Mouse (Mus musculus) bone marrow, adult 2 months (tissue): ENCODE data around the gene Bricd5. TPM values are rescaled to one million over a fixed set of nuclear protein-coding genes. Genes with fewer than 3 reads are reported as not detected.

Source experiments
- H3K27ac ChIP-seq: fragments of 200-500 bp; 2 replicates; pipeline ENCODE4 v1.5.1; 2012; ENCODE audit warnings: low read depth, mild to moderate bottlenecking, control low read depth, inconsistent platforms, low read length; ENCODE audit not compliant: control insufficient read depth, poor library complexity, insufficient read depth
- H3K4me1 ChIP-seq: fragments of 200-500 bp; 2 replicates; pipeline ENCODE4 v1.6.1; 2011; ENCODE audit warnings: low read length; ENCODE audit not compliant: control insufficient read depth, insufficient read depth
- H3K4me3 ChIP-seq: fragments of 200-500 bp; replicated peaks from 2 replicates; pipeline ENCODE3; 2011; ENCODE audit warnings: mild to moderate bottlenecking, low read depth, low read length, control low read depth; ENCODE audit not compliant: control insufficient read depth
- CTCF ChIP-seq: fragments of 200-500 bp; IDR thresholded peaks from 2 replicates; pipeline ENCODE4 v1.5.1; 2011; ENCODE audit warnings: low read length, control low read depth; ENCODE audit not compliant: control insufficient read depth, insufficient read depth
- POLR2A ChIP-seq: fragments of 200-500 bp; IDR thresholded peaks from 2 replicates; pipeline ENCODE4 v1.6.1; 2011; ENCODE audit warnings: low read depth, mild to moderate bottlenecking, control low read depth, low read length, borderline replicate concordance; ENCODE audit not compliant: control insufficient read depth
- WGBS: fragments of 180-500 bp; shearing (Covaris S2); methylation state at CpG from one replicate; pipeline ENCODE4 v1.1.7; 2018; 5-methylcytosine and 5-hydroxymethylcytosine counted together
- polyA plus RNA-seq: library from polyadenylated mRNA; stranded (reverse); fragments of >200 nt; gene quantifications from 2 replicates; pipeline ENCODE4 v1.2.4, GENCODE M21; 2011; ENCODE audit warnings: low replicate concordance; ENCODE audit not compliant: missing spikeins, insufficient read depth, insufficient read length

Gene Bricd5
- polyA plus RNA-seq, 1 experiment = not detected

DNA sequence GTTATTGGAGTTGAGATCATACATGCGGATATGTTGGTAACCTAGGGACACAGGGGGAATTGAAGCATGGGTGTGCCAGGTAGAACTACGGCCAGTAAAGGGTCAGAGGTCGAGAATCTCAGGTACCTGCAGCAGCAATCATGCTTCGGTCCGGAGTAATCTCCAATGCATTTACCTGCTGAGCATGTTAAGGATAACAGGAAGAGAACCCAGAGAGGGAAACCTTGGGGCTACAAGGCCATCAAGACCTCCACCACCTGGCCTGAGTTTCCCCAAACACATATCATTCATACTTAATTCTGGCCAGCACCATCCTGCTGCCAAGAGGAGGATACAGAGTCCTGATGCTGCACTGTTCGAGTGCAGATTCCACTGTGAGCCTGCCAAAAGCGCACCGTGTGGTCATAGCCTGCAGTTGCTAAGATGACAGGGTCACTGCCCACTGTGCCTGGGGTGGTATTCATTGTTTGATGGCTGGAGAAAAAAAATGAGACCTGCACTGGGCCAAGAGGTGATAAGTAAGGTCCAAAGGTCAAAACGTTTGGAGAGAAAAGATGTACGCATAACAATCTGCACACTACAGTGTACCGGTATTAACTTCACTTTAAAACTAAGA is 4.4 kb downstream of the Bricd5 start:
- TF ChIP-seq CTCF (no peak), POLR2A (no peak)
- peaks cover 5% of the 10 kb centered on the region; the same call in 1 of the 2 replicates for H3K4me1 ChIP-seq
- H3K4me3 ChIP-seq = peak overlapping the region; percentile 66
- peak overlapping the region; percentile 85 for H3K27ac ChIP-seq
- 43% methylated on average over 11 of the region's 11 CpGs for WGBS

DNA sequence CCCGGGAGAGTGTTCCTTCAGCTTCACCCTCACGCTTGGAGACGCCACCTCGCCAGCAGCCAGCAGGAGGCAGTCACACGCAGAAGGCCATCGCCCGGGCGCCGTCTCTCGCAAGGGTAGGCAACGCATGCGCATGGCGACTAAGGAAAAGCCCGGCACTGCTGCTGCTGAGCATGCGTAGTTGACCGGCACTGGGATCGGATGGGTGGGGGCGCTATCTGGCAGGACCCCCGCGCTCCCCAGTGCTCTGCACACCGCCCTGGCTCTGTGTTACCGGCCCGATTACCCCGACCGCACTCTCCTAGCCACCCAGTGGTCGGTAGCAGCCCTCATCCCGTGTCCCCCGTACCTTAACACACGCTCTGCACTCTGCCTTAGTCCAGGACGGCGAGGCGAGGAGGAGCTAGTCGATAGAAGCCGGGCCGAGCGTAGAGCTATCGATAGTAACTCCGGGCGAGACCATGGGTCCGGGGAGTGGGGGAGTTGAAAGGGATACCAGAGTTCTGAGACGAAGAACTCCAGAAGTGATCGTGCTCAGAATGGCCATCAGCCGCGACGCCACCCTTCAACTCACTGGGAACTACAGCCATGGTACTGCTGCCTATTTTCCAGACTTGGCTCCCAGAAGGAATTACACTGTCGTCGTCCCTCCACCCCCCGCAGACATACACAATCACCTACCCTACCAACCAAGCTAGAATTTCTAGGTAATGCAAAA is 5.1 kb downstream of the Bricd5 start, which contains the start of gene Mlst8:
Gene Mlst8 (minus strand): TSS at position 416 of the 718 bp plus-strand sequence.
- Histone ChIP-seq H3K4me3 (peak within 1 kb of the TSS; percentile 90), H3K4me1 (peaks cover 5% of the 10 kb centered on the region; the same call in 1 of the 2 replicates), H3K27ac (peak within 1 kb of the TSS; percentile 87)
- whole genome bisulfite sequencing = under 1% methylated on average over 48 of the region's 48 CpGs
- TF ChIP-seq CTCF (peak; percentile 96), POLR2A (peak; percentile 73; the same call in 1 of the 2 replicates)

DNA sequence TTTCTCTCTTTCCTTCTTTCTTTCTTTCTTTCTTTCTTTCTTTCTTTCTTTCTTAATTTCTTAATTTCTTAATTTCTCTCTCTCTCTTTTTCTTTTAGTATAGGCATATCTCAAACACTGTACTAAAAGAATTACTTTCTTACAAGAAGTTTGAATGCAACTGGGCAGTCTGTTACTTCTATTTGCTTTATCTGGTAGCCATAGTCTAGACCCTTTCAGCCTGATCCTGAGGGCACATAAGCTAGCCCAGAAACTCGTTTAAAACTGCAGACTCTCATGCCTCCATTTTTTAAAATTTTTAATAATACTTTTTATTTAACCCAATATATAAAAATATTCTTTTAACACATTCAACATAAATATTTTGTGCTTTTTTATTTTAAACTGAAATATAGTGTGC is 5.7 kb downstream of the Bricd5 start:
- peaks cover 5% of the 10 kb centered on the region; the same call in 1 of the 2 replicates for H3K4me1 ChIP-seq
- 13% methylated on average over 1 of the region's 1 CpGs for WGBS
- H3K4me3 ChIP-seq = no peak overlapping the region
- TF ChIP-seq POLR2A (no peak), CTCF (no peak)
- no peak overlapping the region for H3K27ac ChIP-seq

- no peak overlapping the region for H3K27ac ChIP-seq
- H3K4me1 ChIP-seq = peaks cover 5% of the 10 kb centered on the region; the same call in 1 of the 2 replicates
- TF ChIP-seq CTCF (peak; percentile 21; the same call in 1 of the 2 replicates), POLR2A (no peak)
- 54% methylated on average over 3 of the region's 3 CpGs for WGBS
- no peak overlapping the region for H3K4me3 ChIP-seq
Observed at GRCm38 (mm10) chr17:24480201-24480826, 6.6 kb downstream of the Bricd5 start.

DNA sequence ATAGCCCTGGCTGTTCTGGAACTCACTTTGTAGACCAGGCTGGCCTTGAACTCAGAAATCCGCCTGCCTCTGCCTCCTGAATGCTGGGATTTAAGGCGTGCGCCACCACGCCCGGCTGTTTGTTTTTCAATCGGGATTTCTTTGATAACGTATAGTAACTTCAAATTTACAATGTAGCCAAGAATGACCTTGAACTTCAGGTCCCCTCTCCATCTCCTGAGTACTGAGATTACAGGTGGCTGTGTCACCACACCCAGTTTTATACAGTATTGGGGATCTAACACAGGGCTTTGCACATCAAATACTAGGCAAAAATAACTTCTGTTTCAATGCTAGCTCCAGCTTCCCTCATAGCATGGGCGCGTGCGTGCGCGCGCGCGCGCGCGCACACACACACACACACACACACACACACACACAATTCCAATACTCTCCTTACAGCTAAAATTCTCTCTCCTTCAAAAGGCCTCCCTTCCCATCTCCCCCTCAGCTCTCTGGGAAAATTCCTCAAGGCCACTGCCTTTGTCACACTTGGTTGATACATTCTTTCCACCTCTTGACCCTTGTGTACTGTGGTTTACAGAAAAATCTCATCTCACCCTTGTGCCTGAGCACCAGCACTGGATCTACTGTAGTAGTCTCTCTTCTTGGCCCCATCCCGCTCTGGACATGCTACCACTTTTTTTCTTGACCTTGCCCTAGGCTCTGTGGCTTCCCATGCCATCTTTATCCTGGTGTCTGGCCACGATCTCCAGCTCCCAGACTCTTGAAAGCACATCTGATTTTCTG is 7.5 kb downstream of the Bricd5 start:
- TF ChIP-seq CTCF (no peak), POLR2A (no peak)
- H3K4me3 ChIP-seq = no peak overlapping the region
- H3K4me1 ChIP-seq = peaks cover 4% of the 10 kb centered on the region; the same call in 1 of the 2 replicates
- H3K27ac ChIP-seq = no peak overlapping the region
- 92% methylated on average over 20 of the region's 20 CpGs for WGBS

DNA sequence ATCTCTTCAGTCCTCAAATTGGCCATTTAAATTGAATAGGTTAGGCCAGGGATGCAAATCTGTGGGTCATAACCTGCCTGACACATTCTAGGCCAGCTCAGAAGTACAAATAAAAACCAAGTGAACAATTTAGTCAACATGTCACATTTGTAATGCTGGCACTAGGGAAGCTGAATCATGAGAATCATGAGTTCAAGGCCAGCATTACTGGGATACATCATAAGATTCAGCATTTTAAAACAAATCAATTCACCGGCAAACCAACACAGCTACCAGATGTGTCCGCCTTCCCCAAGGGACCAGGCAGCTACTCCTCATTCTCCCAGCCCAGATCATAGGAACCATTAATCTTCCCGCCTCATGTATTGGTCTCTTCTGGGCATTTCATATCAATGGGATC is 9.8 kb downstream of the Bricd5 start:
- Histone ChIP-seq H3K4me3 (no peak overlapping the region), H3K4me1 (no peaks in the 10 kb centered on the region; the same call in 1 of the 2 replicates), H3K27ac (no peak overlapping the region)
- WGBS = 89% methylated on average over 3 of the region's 3 CpGs
- no peak for TF ChIP-seq POLR2A
- no peak for TF ChIP-seq CTCF

DNA sequence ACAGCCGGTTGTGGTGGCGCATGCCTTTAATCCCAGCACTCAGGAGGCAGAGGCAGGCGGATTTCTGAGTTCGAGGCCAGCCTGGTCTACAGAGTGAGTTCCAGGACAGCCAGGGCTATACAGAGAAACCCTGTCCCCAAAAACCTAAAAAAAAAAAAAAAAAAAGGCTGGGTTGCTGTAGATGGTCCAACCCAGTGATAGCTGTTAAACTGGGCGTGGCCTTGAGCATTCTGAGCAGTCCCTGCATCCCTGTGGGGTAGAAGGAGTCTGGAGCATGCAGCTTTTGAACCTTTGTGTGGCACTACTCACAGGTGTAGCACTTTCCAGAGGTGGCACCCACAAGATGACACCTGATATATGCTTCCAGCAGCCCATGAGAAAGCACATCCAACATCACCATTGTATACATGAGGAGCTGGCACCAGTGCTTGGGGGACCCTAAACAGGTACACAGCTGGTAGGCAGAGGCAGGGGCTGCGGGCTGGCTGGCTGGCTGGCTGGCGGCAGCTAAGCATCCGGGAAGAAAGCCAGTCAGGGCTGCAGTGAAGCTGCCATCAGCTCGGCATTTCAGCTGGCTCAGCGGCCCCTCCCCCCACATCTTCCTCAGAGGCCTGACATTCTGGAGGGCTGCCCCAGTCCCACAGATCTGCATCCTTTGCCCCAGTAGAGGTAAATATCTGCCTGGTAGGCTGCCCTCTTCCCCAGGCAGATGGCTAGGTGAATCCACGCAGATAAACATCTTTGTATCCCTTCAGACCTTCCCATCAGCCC is 11.6 kb downstream of the Bricd5 start:
- Histone ChIP-seq H3K4me3 (no peak overlapping the region), H3K27ac (no peak overlapping the region), H3K4me1 (no peaks in the 10 kb centered on the region)
- TF ChIP-seq POLR2A (no peak), CTCF (no peak)
- 54% methylated on average over 11 of the region's 11 CpGs for WGBS
